Mouse (Mus musculus) spleen, adult 2 months (tissue): ENCODE data around the gene Ifna4.

ENCODE experiments used
- CTCF ChIP-seq: fragments of 200-500 bp; IDR thresholded peaks from 2 replicates; pipeline ENCODE4 v1.5.1; 2011; ENCODE audit warnings: mild to moderate bottlenecking, inconsistent platforms; ENCODE audit not compliant: insufficient read depth, insufficient read length, insufficient replicate concordance; ENCODE audit errors: extremely low read depth
- POLR2A ChIP-seq: fragments of 200-500 bp; IDR thresholded peaks from 2 replicates; pipeline ENCODE4 v1.6.1; 2011; ENCODE audit warnings: low read depth, low read length, inconsistent platforms

- TF ChIP-seq CTCF = no peak
- TF ChIP-seq POLR2A = no peak
These were observed 22.9 kb downstream of the Ifna4 start for GRCm38 (mm10) chr4:88864599-88864998.
